Mouse (Mus musculus) brain, embryonic 14.5 days (tissue): ENCODE results near the gene Lnx1. TPM values are rescaled to one million over a fixed set of nuclear protein-coding genes. Genes with fewer than 3 reads are reported as not detected.

Experiments used
- DNase-seq: peaks from one replicate; pipeline ENCODE4 v3.0.0-alpha.2; 2011; ENCODE audit warnings: low read depth
- CTCF ChIP-seq: fragments of 200-500 bp; IDR thresholded peaks from 2 replicates; pipeline ENCODE4 v1.5.1; 2012; ENCODE audit warnings: inconsistent platforms, mild to moderate bottlenecking, moderate library complexity, borderline replicate concordance; ENCODE audit not compliant: insufficient read depth, insufficient read length; ENCODE audit errors: extremely low read depth
- POLR2A ChIP-seq: fragments of 200-500 bp; IDR thresholded peaks from 2 replicates; pipeline ENCODE4 v1.6.1; 2012; ENCODE audit warnings: mild to moderate bottlenecking, inconsistent platforms, borderline replicate concordance; ENCODE audit not compliant: poor library complexity, insufficient read depth, insufficient read length, severe bottlenecking; ENCODE audit errors: extremely low read depth
- polyA plus RNA-seq: library from polyadenylated mRNA; depleted of rRNA; stranded (reverse); fragments of >200 nt; gene quantifications from 2 replicates; pipeline ENCODE4 v1.2.3, GENCODE M21; 2012

Lnx1 gene
- polyA plus RNA-seq, 1 experiment = 7.7 TPM

GRCm38 (mm10) chr5:74721816-74722215, 19.1 kb upstream of the Lnx1 start:
- TF ChIP-seq CTCF (no peak), POLR2A (no peak)
- no peak for DNase-seq

GRCm38 (mm10) chr5:74720661-74721060, 17.9 kb upstream of the Lnx1 start:
- peak; percentile 62 for DNase-seq
- no peak for TF ChIP-seq POLR2A
- no peak for TF ChIP-seq CTCF

GRCm38 (mm10) chr5:74716165-74716564, 13.5 kb upstream of the Lnx1 start:
- TF ChIP-seq CTCF = no peak
- no peak for TF ChIP-seq POLR2A
- peak; percentile 46 for DNase-seq

- TF ChIP-seq POLR2A (no peak), CTCF (no peak)
- no peak for DNase-seq
Observed at GRCm38 (mm10) chr5:74712811-74713210, 10.1 kb upstream of the Lnx1 start.

- TF ChIP-seq CTCF = no peak
- TF ChIP-seq POLR2A = no peak
- DNase-seq = no peak
Observed at GRCm38 (mm10) chr5:74711988-74712387, 9.3 kb upstream of the Lnx1 start.

GRCm38 (mm10) chr5:74711056-74711455, 8.3 kb upstream of the Lnx1 start:
- DNase-seq = no peak

GRCm38 (mm10) chr5:74710181-74710580, 7.5 kb upstream of the Lnx1 start:
- no peak for TF ChIP-seq CTCF
- TF ChIP-seq POLR2A = no peak
- no peak for DNase-seq

More at GRCm38 (mm10) chr5:74711056-74711455, 8.3 kb upstream of the Lnx1 start:
- TF ChIP-seq CTCF (no peak), POLR2A (no peak)

GRCm38 (mm10) chr5:74704460-74704790, 1.7 kb upstream of the Lnx1 start:
- TF ChIP-seq CTCF (no peak), POLR2A (no peak)
- DNase-seq = peak; percentile 95

- TF ChIP-seq CTCF (no peak), POLR2A (no peak)
Observed at GRCm38 (mm10) chr5:74703741-74704459, 1.2 kb upstream of the Lnx1 start.

GRCm38 (mm10) chr5:74700918-74701317, 1.8 kb downstream of the Lnx1 start:
- no peak for DNase-seq
- TF ChIP-seq POLR2A (no peak), CTCF (no peak)

More at GRCm38 (mm10) chr5:74703741-74704459, 1.2 kb upstream of the Lnx1 start:
- DNase-seq = peak; percentile 33

- DNase-seq = no peak
- no peak for TF ChIP-seq CTCF
- no peak for TF ChIP-seq POLR2A
Observed at GRCm38 (mm10) chr5:74699673-74700072, 3.0 kb downstream of the Lnx1 start.

- TF ChIP-seq CTCF (no peak), POLR2A (no peak)
- no peak for DNase-seq
Observed at GRCm38 (mm10) chr5:74697534-74697933, 5.2 kb downstream of the Lnx1 start.
